Mouse (Mus musculus): ENCODE results near the gene Zdhhc1.

Zdhhc1 gene

DNA sequence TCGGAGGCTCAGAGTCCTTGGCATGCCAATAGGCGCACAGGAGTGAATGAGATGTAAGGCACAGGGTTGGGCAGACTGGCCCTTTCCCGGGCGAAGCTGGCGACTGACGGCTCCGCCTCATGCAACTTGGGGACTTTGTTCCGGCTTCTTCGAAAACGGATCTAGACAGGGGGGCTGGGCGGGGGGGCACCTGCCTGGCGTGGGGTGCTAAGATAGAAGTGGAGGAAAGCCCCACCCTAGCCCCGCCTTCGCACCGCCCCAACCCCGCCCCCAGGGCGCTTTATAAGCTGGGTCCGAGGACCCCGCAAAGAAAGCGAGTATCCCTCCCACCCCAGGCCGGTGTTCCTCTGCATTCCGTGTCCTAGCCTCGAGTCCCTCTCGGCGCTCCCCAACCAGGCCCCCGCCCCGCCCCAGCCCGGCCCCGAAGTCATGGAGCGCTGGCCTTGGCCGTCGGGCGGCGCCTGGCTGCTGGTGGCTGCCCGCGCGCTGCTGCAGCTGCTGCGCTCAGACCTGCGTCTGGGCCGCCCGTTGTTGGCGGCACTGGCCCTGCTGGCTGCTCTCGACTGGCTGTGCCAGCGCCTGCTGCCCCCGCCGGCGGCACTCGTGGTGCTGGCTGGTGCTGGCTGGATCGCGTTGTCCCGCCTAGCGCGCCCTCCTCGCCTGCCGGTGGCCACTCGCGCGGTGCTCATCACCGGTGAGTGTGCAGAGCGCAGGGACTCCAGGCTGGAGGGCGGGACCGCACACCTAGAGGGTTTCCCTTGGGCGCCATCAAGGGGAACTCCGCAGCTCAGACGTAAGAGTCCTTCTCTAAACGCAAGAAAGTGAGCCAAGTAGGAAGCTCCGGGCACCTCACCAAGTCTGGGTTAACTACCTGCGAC is 22.0 kb upstream of the Zdhhc1 start, which contains the start of gene Hsd11b2:
Gene Hsd11b2, plus strand, starts transcription at position 320 of the 878 bp plus-strand sequence.
- DNase-seq (ENCODE audit: extremely low read depth, low read depth, low spot score) = no peak

DNA sequence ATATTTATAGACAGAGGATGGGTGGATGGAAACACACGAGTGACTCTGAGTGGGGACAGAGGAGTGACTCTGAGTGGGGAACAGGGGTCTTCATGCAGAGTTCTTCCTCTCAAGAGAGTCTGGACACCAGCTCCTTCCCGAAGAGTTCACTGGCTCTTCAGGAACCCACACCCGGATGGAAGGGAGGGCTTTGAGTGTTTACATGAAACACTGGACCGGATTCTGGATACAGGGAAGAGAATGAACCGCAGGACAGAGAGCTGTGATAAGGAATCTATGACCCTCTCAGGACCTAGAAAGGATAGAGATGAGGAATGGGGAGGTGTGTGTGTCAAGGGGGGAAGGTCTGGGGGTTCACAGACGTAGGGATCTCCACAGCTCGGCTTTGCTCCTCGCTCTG is 20.6 kb upstream of the Zdhhc1 start:
- no peak for DNase-seq (ENCODE audit: extremely low read depth, low read depth, low spot score)

DNA sequence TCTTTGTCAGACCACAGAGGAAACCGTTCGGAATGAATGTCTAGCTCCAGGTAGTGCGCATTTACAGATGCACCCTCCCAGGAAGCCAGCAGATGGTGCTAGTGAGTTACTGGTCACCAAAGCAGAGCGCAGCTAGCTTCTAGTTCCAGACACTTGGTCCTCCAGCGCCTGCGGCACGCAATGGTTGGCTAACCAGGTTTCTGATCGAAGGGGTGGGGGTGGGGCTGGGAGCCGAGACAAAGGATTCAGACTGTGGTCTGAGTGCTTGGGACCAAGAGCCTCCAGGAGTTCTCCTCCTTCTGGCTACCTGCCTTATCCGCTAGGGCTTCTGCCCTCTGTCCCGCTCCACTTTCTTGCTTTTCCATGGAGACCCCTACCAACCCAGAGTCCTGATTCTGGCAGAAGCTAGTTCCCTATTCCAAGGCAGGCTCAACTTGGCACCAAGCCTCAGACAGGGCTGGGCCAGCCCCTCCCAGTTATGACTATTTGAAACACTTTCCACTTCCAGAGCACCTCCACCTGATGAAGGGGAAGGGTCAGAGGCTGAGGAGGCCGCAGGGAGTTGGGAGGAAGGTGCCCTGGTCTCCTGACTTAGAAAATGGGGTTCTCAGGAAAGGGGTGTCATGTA is 19.4 kb upstream of the Zdhhc1 start:
- no peak for DNase-seq (ENCODE audit: extremely low read depth, low read depth, low spot score)

DNA sequence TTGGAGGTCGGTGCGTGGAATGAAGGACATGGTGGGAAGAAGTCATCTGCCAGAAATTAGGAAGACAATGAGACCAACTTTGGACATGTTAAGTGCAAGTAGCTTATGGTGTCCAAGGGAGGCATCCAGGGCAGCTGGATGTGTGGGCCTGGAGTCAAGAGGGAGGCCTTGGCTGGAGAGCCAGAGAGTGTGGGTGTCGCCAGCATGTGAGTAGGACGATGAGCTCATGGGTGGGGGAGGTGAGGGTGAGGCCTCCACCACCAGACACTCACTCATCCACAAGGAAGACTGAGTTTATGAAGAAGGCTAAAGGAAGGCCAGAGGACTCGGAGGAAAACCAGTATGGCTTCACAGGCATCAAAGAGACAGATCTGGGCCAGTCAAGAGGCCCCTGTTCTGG is 18.0 kb upstream of the Zdhhc1 start:
- DNase-seq (ENCODE audit: extremely low read depth, low read depth, low spot score) = no peak

DNA sequence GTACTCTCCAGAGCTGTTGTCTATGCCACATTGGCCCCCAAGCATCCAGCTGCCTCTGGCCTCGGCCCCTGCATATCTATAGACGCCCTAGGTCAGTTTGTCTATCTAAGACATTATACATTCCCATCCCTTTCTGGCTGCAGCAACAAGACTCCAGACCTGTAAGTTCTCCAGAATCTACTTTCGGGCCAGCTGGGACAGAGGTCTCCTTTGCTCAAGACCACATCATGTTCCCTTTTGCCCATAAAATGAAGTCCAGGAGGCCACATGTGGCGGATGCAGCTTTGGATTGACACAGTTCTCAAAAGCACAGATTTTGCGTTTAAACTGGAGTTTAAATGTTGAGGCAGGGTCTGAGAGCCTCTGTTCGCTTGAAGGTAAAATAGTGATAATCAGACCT is 17.5 kb upstream of the Zdhhc1 start:
- DNase-seq (ENCODE audit: extremely low read depth, low read depth, low spot score) = no peak

DNA sequence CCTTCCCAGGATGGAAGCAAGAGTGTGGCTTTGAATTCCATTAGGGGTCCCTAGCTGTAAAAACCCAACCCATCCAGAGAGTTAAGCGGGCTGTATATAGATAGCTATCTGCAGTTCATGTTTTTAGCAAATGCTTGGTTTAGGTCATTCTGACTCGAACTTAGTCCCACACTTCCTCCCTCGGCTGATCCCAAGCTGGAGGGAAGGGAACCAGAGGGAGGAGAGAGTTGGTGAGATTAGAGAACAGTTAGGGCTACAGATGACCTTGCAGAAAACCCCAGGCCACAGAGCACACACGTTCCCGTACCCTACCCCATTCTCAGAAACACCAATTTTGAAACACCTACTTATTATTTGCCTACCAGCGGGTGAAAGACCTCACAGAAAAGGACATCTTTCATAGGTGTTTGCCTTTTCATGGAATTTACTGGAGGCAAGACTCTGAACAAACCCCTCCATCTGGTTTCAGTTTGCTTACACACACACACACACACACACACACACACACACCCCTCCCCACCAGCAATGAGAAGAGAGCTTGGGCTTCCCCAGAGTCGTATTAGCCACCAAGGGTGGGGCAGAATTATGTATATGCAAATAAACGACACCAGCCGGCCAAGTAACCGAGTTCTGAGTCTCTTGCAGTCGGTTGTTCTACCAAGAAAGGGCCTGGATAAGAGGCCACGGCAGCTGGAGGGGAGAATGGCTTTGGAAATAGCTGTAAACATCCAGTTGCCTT is 13.5 kb upstream of the Zdhhc1 start:
- DNase-seq (ENCODE audit: extremely low read depth, low read depth, low spot score) = no peak

DNA sequence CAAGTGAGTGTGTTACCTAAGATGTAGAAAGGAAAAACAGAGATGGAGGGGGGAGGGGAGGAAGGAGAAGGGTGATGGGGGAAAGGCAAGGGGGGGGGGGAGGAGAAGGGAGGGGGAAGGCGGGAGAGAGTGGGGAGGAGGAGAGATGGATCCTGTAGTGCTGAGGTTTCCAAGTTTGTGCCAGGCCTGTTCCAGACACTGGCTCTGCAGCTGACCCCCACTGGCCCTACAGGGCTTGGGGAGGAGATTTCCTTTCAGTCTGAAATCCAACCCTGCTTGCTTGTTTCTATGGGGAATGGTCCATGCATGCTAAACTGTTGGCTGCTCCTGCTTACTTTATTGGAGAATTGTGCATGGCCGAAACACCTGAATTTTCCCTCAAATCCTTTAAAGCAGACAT is 12.1 kb upstream of the Zdhhc1 start:
- DNase-seq (ENCODE audit: extremely low read depth, low read depth, low spot score) = no peak

DNA sequence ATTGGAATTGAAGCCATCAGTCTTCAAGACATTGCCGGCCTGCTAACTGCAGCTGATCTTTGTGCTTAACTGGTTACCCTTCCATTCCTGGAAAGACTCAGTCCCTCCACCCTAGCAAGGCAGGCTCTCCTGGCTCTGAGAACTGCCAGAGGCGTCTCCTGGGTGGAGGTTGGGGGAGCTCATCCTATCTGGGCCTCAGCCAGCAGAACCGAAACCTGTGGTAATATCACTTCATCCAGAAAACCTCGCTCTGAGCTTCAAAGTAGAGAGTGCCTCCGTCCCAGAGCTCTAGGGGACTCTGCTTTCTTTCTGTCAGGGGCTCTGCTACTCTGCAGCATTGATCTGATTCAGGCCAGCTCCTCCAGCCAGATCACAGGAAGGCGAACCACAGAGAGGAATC is 10.3 kb upstream of the Zdhhc1 start:
- no peak for DNase-seq (ENCODE audit: extremely low read depth, low read depth, low spot score)

DNA sequence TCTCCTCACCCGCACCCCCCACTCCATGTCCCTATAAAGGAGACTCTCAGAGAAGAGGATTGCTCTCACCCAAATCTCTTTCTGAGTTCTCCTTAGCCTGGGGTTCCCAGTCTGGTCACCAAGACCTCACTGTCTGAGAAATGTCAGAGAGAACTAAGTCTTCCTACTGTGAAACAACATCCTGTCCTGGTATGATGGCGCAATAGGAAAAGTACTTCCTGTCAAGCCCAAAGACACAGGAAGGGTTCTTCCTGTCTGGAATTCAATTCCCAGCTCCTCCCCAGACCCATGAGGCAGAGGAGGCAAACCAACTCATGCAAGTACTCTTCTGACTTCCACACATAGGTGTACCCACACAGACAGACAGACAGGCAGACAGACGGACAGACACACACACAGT is 7.9 kb upstream of the Zdhhc1 start:
- DNase-seq (ENCODE audit: extremely low read depth, low read depth, low spot score) = no peak

DNA sequence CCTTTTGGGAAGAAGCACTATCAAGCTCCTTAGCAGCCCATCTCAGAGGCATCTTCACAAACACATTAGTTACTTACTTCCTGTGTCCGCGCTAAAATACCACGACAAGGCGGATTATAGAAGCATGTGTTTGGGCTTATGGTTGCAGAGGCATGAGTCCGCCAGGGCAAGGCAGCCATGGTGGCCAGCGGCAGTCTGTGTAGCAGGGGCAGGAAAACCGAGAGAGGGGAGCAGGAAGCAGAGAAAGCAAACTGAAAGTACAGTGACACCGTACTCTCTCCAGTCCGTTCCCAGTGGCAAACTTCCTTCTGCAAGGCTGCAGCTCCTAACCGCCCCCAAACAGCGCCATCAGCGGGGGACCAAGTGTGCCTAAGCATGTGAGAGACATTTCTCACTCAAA is 3.1 kb upstream of the Zdhhc1 start:
- DNase-seq (ENCODE audit: extremely low read depth, low read depth, low spot score) = no peak

DNA sequence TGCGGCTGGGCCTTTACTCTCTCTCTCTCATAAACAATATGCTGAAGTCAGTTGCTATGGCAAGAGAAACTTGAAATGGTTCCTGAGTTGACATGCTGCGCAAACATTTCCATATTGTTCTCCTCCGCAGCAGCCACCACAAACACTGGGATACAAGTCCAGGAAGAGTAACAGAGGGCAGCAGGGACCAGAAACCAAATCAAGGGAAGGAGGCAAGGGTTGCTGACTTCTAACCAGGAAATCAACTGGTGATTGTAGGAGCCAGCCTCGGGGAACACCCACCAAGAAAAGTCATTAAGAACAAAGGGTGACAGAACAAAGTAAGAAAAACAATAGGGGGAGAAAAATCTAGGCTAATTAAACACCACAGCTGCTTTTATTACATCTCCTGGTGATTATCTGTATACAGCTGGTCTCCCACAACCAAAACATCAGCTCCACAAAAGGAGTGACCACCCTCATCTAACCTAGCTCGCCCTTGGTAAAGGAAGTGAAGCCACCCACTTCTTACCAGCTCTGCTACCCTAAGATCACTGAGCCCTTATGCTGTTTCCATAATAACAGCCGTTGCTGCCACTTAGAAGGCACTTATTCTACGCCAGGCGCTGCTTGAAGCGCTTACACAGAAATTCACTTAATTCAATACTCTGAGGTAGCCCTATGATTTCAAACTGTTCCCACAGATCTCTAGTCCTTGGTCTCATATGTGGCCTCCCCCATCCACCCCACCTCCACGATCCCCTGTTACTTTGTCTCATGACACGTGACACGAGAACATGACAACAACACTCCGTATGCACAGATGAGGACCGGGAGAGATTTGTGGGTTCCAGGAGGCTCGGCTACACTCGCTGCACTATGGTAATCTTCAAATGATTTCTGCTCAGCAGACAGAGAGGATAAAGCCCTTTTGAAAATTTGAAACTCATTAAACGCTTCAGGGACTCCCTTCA is 1.1 kb downstream of the Zdhhc1 start:
- no peak for DNase-seq (ENCODE audit: extremely low read depth, low read depth, low spot score)

DNA sequence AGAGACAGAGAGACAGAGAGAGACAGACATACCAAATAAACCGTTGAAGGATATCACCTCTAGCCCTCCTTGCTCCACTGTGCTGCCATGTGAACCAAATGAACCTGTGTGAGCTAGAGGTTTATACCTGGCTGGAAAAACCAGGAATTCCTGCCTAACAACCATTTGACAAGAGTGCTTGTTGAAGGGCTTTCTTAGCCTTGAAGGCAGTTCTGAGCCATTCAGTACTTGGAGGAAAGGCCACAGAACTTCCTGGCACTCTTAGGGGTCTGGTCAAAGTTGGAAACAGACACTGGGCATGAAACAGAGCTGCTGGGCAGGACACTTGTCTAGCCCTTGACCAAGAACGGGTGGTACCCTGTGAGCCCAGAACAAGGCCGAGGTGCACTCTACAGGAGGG is 2.1 kb downstream of the Zdhhc1 start:
- DNase-seq (ENCODE audit: extremely low read depth, low read depth, low spot score) = peak; percentile 90

DNA sequence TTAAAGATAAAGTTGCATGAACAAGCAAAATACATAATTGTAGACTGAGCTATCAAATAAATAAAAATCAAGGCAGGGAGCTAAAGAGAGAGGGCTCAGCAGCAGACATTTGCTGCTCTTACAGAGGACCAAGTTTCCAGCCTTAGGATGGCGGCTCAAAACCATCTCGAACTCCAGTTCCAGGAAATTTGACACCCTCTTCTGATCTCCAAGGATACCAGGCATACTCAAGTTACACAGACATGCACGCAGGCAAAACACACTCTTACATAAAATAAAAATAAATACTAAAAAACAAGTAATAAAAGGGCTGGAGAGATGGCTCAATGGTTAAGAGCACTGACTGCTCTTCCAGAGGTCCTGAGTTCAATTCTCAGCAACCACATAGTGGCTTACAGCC is 3.2 kb downstream of the Zdhhc1 start:
- DNase-seq (ENCODE audit: extremely low read depth, low read depth, low spot score) = no peak

DNA sequence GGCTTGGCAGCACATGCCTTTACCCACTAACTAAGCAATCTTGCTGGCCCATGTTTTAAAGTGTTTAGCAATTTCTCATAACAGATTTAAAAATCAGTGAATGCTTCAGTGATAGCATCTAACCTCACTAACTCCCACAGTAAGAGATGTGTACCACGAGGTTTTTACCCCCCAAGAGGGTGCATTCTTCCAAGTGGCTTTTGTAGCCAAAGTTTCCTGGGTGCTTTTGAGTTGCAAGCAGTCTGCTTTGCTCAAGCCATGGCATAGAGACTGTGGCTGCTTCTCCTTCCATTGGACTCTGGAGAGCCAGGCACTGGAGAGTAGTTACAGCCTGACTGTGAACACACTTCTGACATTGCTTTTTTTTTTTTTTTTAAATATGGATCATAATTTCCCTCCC is 7.4 kb downstream of the Zdhhc1 start:
- DNase-seq (ENCODE audit: extremely low read depth, low read depth, low spot score) = no peak

DNA sequence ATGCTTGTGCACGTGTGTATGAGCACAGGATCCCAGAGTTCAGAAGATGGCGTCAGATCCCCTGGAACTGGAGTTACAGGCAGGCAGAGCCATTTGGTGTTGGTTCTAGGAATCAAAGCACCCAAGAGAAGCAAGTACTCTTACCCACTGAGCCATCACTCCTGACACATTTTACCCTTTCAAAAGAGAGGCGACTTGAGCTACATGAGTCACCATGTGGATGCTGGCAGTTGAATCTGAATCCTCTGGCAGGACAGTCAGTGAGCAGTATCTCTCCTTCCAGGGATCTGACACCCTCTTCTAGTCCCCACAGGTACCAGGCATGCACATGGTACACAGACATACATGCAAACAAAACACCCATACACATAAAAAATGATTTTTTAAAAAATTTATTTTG is 8.6 kb downstream of the Zdhhc1 start:
- DNase-seq (ENCODE audit: extremely low read depth, low read depth, low spot score) = no peak

DNA sequence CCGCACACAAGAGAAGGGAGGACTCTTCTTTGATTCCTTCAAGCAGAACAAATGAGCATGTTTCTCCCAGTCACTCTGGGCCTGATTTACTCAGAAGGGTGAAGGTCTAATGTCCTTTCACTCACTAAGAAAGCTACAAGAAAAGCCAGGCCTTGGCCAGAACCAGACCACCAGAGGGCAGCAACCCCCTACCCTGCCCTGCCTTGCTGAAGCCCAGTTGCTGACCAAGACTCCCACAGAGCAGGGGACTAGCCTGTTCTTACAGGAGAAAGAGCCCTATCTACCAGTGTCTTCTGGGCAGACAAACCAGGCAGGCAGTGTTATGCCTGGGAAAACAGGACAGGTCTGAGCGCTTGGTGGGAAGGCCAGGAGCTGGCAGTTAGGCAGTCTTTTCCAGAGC is 12.3 kb downstream of the Zdhhc1 start:
- DNase-seq (ENCODE audit: extremely low read depth, low read depth, low spot score) = no peak

DNA sequence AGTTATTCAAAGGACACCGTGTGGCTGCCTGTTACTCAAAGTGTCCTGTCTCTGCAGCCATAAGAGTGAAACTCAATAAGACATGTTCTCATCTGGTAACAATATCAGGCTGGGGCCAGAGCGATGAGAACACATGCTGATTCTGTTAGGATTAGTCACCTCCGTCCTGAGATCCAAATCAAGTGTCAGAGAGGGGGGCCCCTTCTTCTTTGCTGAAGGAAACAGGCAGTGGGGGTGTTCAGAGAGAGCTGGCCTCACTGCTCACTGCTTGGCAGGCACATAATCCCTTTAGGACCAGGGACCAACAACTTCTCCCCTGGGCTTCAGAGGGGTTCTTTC is 12.7 kb downstream of the Zdhhc1 start:
- no peak for DNase-seq (ENCODE audit: extremely low read depth, low read depth, low spot score)

DNA sequence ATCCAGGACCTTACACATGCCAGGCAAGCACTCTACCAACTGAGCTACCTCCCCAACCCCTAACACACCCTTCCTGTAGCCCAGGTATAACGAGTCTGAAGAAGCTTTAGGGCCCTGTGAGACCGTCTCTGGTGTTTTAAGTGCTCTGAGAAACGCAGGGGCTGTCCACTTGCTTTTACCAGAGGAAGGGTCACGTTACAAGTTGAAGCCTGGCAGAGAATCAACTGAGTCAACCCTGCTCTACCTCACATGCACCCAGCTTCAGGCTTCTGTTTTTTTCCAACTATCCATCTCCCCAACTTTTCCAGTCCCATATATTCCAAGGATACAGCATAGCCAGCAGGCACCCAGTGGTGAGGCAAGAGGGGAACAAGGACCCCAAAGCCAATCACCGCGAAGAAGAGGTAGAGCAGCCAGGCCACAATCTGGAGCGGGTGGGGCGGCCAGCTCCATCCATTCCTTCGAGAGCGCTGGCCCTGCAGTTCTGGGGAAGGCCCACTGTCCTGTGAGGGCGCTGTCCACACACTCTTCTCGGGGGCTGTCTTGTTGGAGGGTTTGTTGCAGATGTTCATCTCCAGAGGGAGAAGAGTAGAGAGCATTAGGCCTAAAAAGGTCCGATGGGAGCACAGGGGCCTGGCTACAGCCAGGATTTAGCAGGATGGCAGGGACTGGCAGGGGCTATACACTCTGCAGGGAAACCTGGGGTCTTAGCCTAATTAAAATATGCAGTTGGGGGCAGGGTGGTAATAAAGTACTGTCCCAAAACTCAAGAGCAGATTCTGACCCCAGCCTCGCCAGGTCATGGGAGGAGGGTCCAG is 13.3 kb downstream of the Zdhhc1 start:
- no peak for DNase-seq (ENCODE audit: extremely low read depth, low read depth, low spot score)

DNA sequence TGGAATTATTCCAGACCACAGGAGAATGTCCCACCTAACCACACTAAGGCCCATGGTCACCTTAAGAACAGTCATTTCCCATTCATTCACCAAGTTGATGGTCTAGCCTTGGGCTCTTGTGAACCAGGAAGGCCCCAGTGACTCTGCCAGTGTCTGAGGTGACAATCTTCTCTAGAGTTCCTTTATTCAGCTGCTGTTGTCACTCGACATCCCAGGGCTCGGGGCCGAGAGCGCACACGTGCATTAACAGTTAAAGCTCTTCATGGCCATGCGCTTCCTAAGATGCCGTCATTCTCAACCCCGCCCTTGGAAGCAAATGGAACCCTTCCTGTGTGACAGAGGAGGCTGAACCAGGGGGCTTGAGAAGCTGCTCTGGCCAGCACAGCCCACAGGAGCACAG is 14.6 kb downstream of the Zdhhc1 start:
- DNase-seq (ENCODE audit: extremely low read depth, low read depth, low spot score) = no peak

DNA sequence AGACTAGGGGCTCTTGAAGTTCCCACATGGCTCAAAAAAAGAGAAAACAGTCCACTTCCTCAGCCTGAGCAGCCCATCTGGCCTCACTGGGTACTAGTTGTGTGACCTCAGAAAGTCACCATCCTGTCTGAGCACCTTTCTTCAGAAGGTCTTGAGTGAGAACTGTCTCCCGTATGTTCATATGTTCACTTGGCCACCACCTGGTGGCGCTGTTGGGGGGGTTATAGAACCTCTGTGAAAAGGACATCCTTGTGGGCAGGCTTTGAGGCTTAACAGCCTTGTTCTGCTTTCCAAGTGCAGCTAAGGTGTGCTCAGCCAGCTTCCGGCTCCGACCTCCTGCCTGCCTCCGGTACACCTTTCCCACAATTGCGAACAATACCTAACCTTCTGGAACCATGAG is 15.2 kb downstream of the Zdhhc1 start:
- DNase-seq (ENCODE audit: extremely low read depth, low read depth, low spot score) = no peak
